Mouse (Mus musculus): ENCODE measurements at regions not wholly inside any gene's neighbourhood (a gene's known extent, or its start where the extent isn't known, plus 50 kb on each side); places are given as distances from the start of the nearest gene placed in this dataset.

- Histone ChIP-seq H3K9ac (ENCODE audit: low read depth, low read length) (no peak overlapping the region), H3K4me2 (no peak overlapping the region), H3K36me3 (ENCODE audit: control insufficient read depth, insufficient read depth, low read length) (no peaks in the 10 kb centered on the region), H3K27me3 (ENCODE audit: control insufficient read depth, insufficient read depth, low read length) (no peaks in the 10 kb centered on the region), H3K27ac (ENCODE audit: low read depth, low read length) (no peak overlapping the region), H3K4me1 (ENCODE audit: control insufficient read depth, insufficient read depth, low read length) (no peaks in the 10 kb centered on the region), H3K4me3 (ENCODE audit: low read depth, low read length) (no peak overlapping the region), H3K9me3 (replicated peaks; ENCODE audit: control insufficient read depth, low read length) (0 out of 2 replicates have a peak, but pooled peaks cover 2% of the 10 kb centered on the region)
- no peak for ATAC-seq (replicated peaks; ENCODE audit: insufficient number of reproducible peaks, low FRiP score, low TSS enrichment)
- 76% methylated on average over 3 of the region's 3 CpGs for WGBS (ENCODE audit: insufficient replicate concordance)
Measured at GRCm38 (mm10) chr7:72826597-72826996, 520.2 kb upstream of the Mctp2 start.

GRCm38 (mm10) chr7:72835423-72835822 lies 529.0 kb upstream of the Mctp2 start:
- ATAC-seq (replicated peaks; ENCODE audit: insufficient number of reproducible peaks, low FRiP score, low TSS enrichment), result no peak
- H3K4me3 ChIP-seq (ENCODE audit: low read depth, low read length), result no peak overlapping the region
- H3K36me3 ChIP-seq (ENCODE audit: control insufficient read depth, insufficient read depth, low read length), result no peaks in the 10 kb centered on the region
- no peaks in the 10 kb centered on the region for H3K9me3 ChIP-seq (replicated peaks; ENCODE audit: control insufficient read depth, low read length)
- no peaks in the 10 kb centered on the region for H3K27me3 ChIP-seq (ENCODE audit: control insufficient read depth, insufficient read depth, low read length)
- no peak overlapping the region for H3K27ac ChIP-seq (ENCODE audit: low read depth, low read length)
- 76% methylated on average over 1 of the region's 1 CpGs for WGBS (ENCODE audit: insufficient replicate concordance)
- H3K9ac ChIP-seq (ENCODE audit: low read depth, low read length), result no peak overlapping the region
- no peak overlapping the region for H3K4me2 ChIP-seq
- H3K4me1 ChIP-seq (ENCODE audit: control insufficient read depth, insufficient read depth, low read length), result no peaks in the 10 kb centered on the region

- WGBS (ENCODE audit: insufficient replicate concordance), result 77% methylated on average over 4 of the region's 4 CpGs
- H3K9ac ChIP-seq (ENCODE audit: low read depth, low read length), result no peak overlapping the region
- ATAC-seq (replicated peaks; ENCODE audit: insufficient number of reproducible peaks, low FRiP score, low TSS enrichment), result no peak
- no peaks in the 10 kb centered on the region for H3K36me3 ChIP-seq (ENCODE audit: control insufficient read depth, insufficient read depth, low read length)
- H3K27me3 ChIP-seq (ENCODE audit: control insufficient read depth, insufficient read depth, low read length), result no peaks in the 10 kb centered on the region
- no peak overlapping the region for H3K27ac ChIP-seq (ENCODE audit: low read depth, low read length)
- no peaks in the 10 kb centered on the region for H3K4me1 ChIP-seq (ENCODE audit: control insufficient read depth, insufficient read depth, low read length)
- no peak overlapping the region for H3K4me2 ChIP-seq
- H3K9me3 ChIP-seq (replicated peaks; ENCODE audit: control insufficient read depth, low read length), result no peaks in the 10 kb centered on the region
- H3K4me3 ChIP-seq (ENCODE audit: low read depth, low read length), result no peak overlapping the region
Measured at GRCm38 (mm10) chr7:72836026-72836425, 529.6 kb upstream of the Mctp2 start.

- no peaks in the 10 kb centered on the region for H3K36me3 ChIP-seq (ENCODE audit: control insufficient read depth, insufficient read depth, low read length)
- 81% methylated on average over 6 of the region's 6 CpGs for WGBS (ENCODE audit: insufficient replicate concordance)
- H3K4me2 ChIP-seq, result no peak overlapping the region
- no peaks in the 10 kb centered on the region for H3K4me1 ChIP-seq (ENCODE audit: control insufficient read depth, insufficient read depth, low read length)
- no peak overlapping the region for H3K27ac ChIP-seq (ENCODE audit: low read depth, low read length)
- H3K27me3 ChIP-seq (ENCODE audit: control insufficient read depth, insufficient read depth, low read length), result no peaks in the 10 kb centered on the region
- H3K4me3 ChIP-seq (ENCODE audit: low read depth, low read length), result no peak overlapping the region
- no peaks in the 10 kb centered on the region for H3K9me3 ChIP-seq (replicated peaks; ENCODE audit: control insufficient read depth, low read length)
- no peak overlapping the region for H3K9ac ChIP-seq (ENCODE audit: low read depth, low read length)
- no peak for ATAC-seq (replicated peaks; ENCODE audit: insufficient number of reproducible peaks, low FRiP score, low TSS enrichment)
Measured at GRCm38 (mm10) chr7:72836457-72836985, 530.1 kb upstream of the Mctp2 start.

GRCm38 (mm10) chr7:72837992-72838655 lies 531.7 kb upstream of the Mctp2 start:
- no peak for ATAC-seq (replicated peaks; ENCODE audit: insufficient number of reproducible peaks, low FRiP score, low TSS enrichment)
- H3K9ac ChIP-seq (ENCODE audit: low read depth, low read length), result no peak overlapping the region
- no peak overlapping the region for H3K27ac ChIP-seq (ENCODE audit: low read depth, low read length)
- no peaks in the 10 kb centered on the region for H3K27me3 ChIP-seq (ENCODE audit: control insufficient read depth, insufficient read depth, low read length)
- H3K4me1 ChIP-seq (ENCODE audit: control insufficient read depth, insufficient read depth, low read length), result no peaks in the 10 kb centered on the region
- no peak overlapping the region for H3K4me3 ChIP-seq (ENCODE audit: low read depth, low read length)
- 72% methylated on average over 6 of the region's 6 CpGs for WGBS (ENCODE audit: insufficient replicate concordance)
- no peaks in the 10 kb centered on the region for H3K9me3 ChIP-seq (replicated peaks; ENCODE audit: control insufficient read depth, low read length)
- no peaks in the 10 kb centered on the region for H3K36me3 ChIP-seq (ENCODE audit: control insufficient read depth, insufficient read depth, low read length)
- H3K4me2 ChIP-seq, result no peak overlapping the region

GRCm38 (mm10) chr7:72851346-72851745 lies 524.0 kb upstream of the Rgma start:
- Histone ChIP-seq H3K36me3 (ENCODE audit: control insufficient read depth, insufficient read depth, low read length) (no peaks in the 10 kb centered on the region), H3K27me3 (ENCODE audit: control insufficient read depth, insufficient read depth, low read length) (no peaks in the 10 kb centered on the region), H3K27ac (ENCODE audit: low read depth, low read length) (no peak overlapping the region), H3K4me1 (ENCODE audit: control insufficient read depth, insufficient read depth, low read length) (no peaks in the 10 kb centered on the region), H3K4me2 (no peak overlapping the region), H3K4me3 (ENCODE audit: low read depth, low read length) (no peak overlapping the region), H3K9ac (ENCODE audit: low read depth, low read length) (no peak overlapping the region), H3K9me3 (replicated peaks; ENCODE audit: control insufficient read depth, low read length) (no peaks in the 10 kb centered on the region)
- ATAC-seq (replicated peaks; ENCODE audit: insufficient number of reproducible peaks, low FRiP score, low TSS enrichment), result no peak
- 71% methylated on average over 1 of the region's 1 CpGs for WGBS (ENCODE audit: insufficient replicate concordance)

- no peak overlapping the region for H3K4me3 ChIP-seq (ENCODE audit: low read depth, low read length)
- H3K27me3 ChIP-seq (ENCODE audit: control insufficient read depth, insufficient read depth, low read length), result no peaks in the 10 kb centered on the region
- H3K27ac ChIP-seq (ENCODE audit: low read depth, low read length), result no peak overlapping the region
- no peak overlapping the region for H3K4me2 ChIP-seq
- no peak overlapping the region for H3K9ac ChIP-seq (ENCODE audit: low read depth, low read length)
- no peaks in the 10 kb centered on the region for H3K4me1 ChIP-seq (ENCODE audit: control insufficient read depth, insufficient read depth, low read length)
- H3K36me3 ChIP-seq (ENCODE audit: control insufficient read depth, insufficient read depth, low read length), result no peaks in the 10 kb centered on the region
- H3K9me3 ChIP-seq (replicated peaks; ENCODE audit: control insufficient read depth, low read length), result no peaks in the 10 kb centered on the region
- 64% methylated on average over 2 of the region's 2 CpGs for WGBS (ENCODE audit: insufficient replicate concordance)
- ATAC-seq (replicated peaks; ENCODE audit: insufficient number of reproducible peaks, low FRiP score, low TSS enrichment), result no peak
Measured at GRCm38 (mm10) chr7:72854501-72855002, 520.8 kb upstream of the Rgma start.

GRCm38 (mm10) chr7:72866966-72867754 lies 508.1 kb upstream of the Rgma start:
- no peaks in the 10 kb centered on the region for H3K9me3 ChIP-seq (replicated peaks; ENCODE audit: control insufficient read depth, low read length)
- H3K9ac ChIP-seq (ENCODE audit: low read depth, low read length), result no peak overlapping the region
- H3K27ac ChIP-seq (ENCODE audit: low read depth, low read length), result no peak overlapping the region
- no peak overlapping the region for H3K4me2 ChIP-seq
- WGBS (ENCODE audit: insufficient replicate concordance), result 73% methylated on average over 6 of the region's 6 CpGs
- no peaks in the 10 kb centered on the region for H3K36me3 ChIP-seq (ENCODE audit: control insufficient read depth, insufficient read depth, low read length)
- ATAC-seq (replicated peaks; ENCODE audit: insufficient number of reproducible peaks, low FRiP score, low TSS enrichment), result no peak
- no peaks in the 10 kb centered on the region for H3K27me3 ChIP-seq (ENCODE audit: control insufficient read depth, insufficient read depth, low read length)
- H3K4me3 ChIP-seq (ENCODE audit: low read depth, low read length), result no peak overlapping the region
- H3K4me1 ChIP-seq (ENCODE audit: control insufficient read depth, insufficient read depth, low read length), result no peaks in the 10 kb centered on the region
